Mouse (Mus musculus): Measurements from ENCODE around the gene Mtnr1b.

- TF ChIP-seq CTCF (IDR thresholded peaks at IDR 0.05; ENCODE audit: low read depth) = no peak
- no peak for TF ChIP-seq EP300 (IDR thresholded peaks at IDR 0.05; ENCODE audit: low read depth)
Observed at GRCm38 (mm10) chr9:15850749-15851148, 23.6 kb downstream of the Mtnr1b start.

All from heart, postnatal 0 days (tissue).